Mouse (Mus musculus): Measurements from ENCODE around the gene Cyp2a4. TPM values are rescaled to one million over a fixed set of nuclear protein-coding genes. Genes with fewer than 3 reads are reported as not detected.

Cyp2a4 gene
- polyA plus RNA-seq, 1 experiment from 2014 or later: not detected

Other genes with a start within 250 kb of the Cyp2a4 start
- gene Cyp2b13, start 245.7 kb upstream of the Cyp2a4 start, polyA plus RNA-seq (2015; fragmentation: Nextera tagmentation; extraction: Ambion mirVana): not detected in 2 replicates
- not detected in 2 replicates for gene Cyp2b9, start 133.8 kb upstream of the Cyp2a4 start, polyA plus RNA-seq (2015; fragmentation: Nextera tagmentation; extraction: Ambion mirVana)
- not detected in 2 replicates for gene Vmn1r184, start 46.8 kb upstream of the Cyp2a4 start, polyA plus RNA-seq (2015; fragmentation: Nextera tagmentation; extraction: Ambion mirVana)
- not detected in 2 replicates for gene Nlrp9c, start 96.5 kb downstream of the Cyp2a4 start, polyA plus RNA-seq (2015; fragmentation: Nextera tagmentation; extraction: Ambion mirVana)
- gene Nlrp4a, start 127.9 kb downstream of the Cyp2a4 start, polyA plus RNA-seq (2015; fragmentation: Nextera tagmentation; extraction: Ambion mirVana): not detected in 2 replicates
- gene Nlrp9a, start 227.9 kb downstream of the Cyp2a4 start, polyA plus RNA-seq (2015; fragmentation: Nextera tagmentation; extraction: Ambion mirVana): not detected in 2 replicates

Measured in intestine, embryonic 16.5 days (tissue).